Mouse (Mus musculus) kidney, embryonic 14.5 days (tissue): ENCODE results near the gene Phc2. TPM values are rescaled to one million over a fixed set of nuclear protein-coding genes. Genes with fewer than 3 reads are reported as not detected.

ENCODE experiments used
- ATAC-seq: fragments of 200-750 bp; cut with Nextera tagmentation; 2 replicates; pipeline ENCODE4 v1.8.0; 2017; ENCODE audit warnings: moderate number of reproducible peaks, mild to moderate bottlenecking, moderate TSS enrichment, moderate library complexity; ENCODE audit not compliant: low FRiP score, low TSS enrichment
- H3K27ac ChIP-seq: fragments of 300-500 bp; sonication (generic); 2 replicates; pipeline ENCODE4 v1.5.1; 2014; ENCODE audit warnings: low read depth, mild to moderate bottlenecking, low read length, moderate library complexity, mixed read lengths
- H3K27me3 ChIP-seq: fragments of 300-500 bp; sonication (generic); 2 replicates; pipeline ENCODE4 v1.6.1; 2014; ENCODE audit warnings: mild to moderate bottlenecking, low read length; ENCODE audit not compliant: control insufficient read depth, insufficient read depth
- H3K36me3 ChIP-seq: fragments of 300-500 bp; sonication (generic); 2 replicates; pipeline ENCODE4 v1.6.1; 2014; ENCODE audit warnings: low read length, mixed read lengths; ENCODE audit not compliant: control insufficient read depth, insufficient read depth
- H3K4me1 ChIP-seq: fragments of 300-500 bp; sonication (generic); 2 replicates; pipeline ENCODE4 v1.6.1; 2014; ENCODE audit warnings: low read length, mixed read lengths; ENCODE audit not compliant: control insufficient read depth, insufficient read depth
- H3K4me2 ChIP-seq: fragments of 300-500 bp; sonication (generic); replicated peaks from 2 replicates; pipeline ENCODE4 v1.6.1; 2014; ENCODE audit warnings: low read depth, mild to moderate bottlenecking, low read length
- H3K4me3 ChIP-seq: fragments of 300-500 bp; sonication (generic); 2 replicates; pipeline ENCODE4 v1.5.1; 2014; ENCODE audit warnings: mild to moderate bottlenecking, low read length
- H3K9ac ChIP-seq: fragments of 300-500 bp; sonication (generic); 2 replicates; pipeline ENCODE4 v1.6.1; 2014; ENCODE audit warnings: low read depth, mild to moderate bottlenecking, low read length, moderate library complexity
- H3K9me3 ChIP-seq: fragments of 300-500 bp; sonication (generic); 2 replicates; pipeline ENCODE4 v1.6.1; 2016; ENCODE audit warnings: low read length; ENCODE audit not compliant: control insufficient read depth
- WGBS: fragments of 180-500 bp; shearing (Covaris S2); extraction: QIAGEN DNeasy Blood & Tissue Kit; methylation state at CpG from one replicate; pipeline ENCODE4 v1.1.7; 2014; 5-methylcytosine and 5-hydroxymethylcytosine counted together
- polyA plus RNA-seq: library from polyadenylated mRNA; unstranded; fragments of >200 nt; fragmentation: Nextera tagmentation; extraction: Ambion mirVana; gene quantifications from 2 replicates; pipeline ENCODE4 v1.2.1, GENCODE M21; 2014

Gene Phc2
- polyA plus RNA-seq, 1 experiment from 2014 or later: 46.6 TPM

GRCm38 (mm10) chr4:128727019-128727720 is 72.7 kb downstream of the Phc2 start:
- Histone ChIP-seq H3K4me3 (peak overlapping the region; percentile 98), H3K4me2 (peak overlapping the region; percentile 80), H3K4me1 (peaks cover 37% of the 10 kb centered on the region), H3K9me3 (no peaks in the 10 kb centered on the region), H3K27me3 (no peaks in the 10 kb centered on the region), H3K27ac (peak overlapping the region; percentile 85), H3K9ac (peak overlapping the region; percentile 99), H3K36me3 (peaks cover 5% of the 10 kb centered on the region; the same call in 1 of the 2 replicates)
- peak; percentile 92 for ATAC-seq
- WGBS: 3% methylated on average over 43 of the region's 68 CpGs

DNA sequence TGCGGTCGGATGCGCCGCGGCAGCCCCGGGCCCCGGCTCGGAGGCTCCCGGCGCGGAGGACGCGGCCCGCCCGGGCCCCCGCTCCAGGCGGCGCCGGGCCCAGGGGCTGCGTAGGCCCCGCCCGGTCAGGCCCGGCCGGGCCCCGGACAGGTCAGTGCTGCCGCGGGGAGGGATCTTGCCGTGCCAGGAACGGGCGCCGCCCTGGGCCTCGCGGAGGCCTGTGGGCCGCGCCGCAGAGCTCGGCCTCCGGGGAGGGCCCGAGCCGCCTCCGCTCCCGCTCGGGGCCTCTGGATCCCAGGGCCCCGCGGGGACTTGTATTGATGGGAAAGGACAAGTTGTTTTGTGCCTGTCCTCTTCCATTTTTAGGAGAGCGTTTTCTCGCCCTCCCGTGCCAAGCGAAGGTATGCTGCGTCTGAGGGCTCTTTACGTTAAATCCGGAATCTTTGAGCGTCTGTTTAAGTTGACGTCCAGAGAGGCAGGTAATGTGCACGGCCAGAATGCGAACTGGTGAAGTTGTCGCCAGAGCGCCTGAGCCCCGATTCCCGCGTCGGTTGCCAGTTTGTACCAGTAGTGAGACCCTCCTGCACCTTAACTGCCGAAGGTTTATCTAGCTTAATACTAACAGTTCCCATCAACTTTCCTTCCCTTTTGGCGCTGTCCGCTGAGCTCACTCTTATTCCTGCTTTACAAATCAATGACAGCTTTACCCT is 73.4 kb downstream of the Phc2 start:
- Histone ChIP-seq H3K4me1 (peaks cover 39% of the 10 kb centered on the region), H3K4me2 (peak overlapping the region; percentile 80), H3K27me3 (no peaks in the 10 kb centered on the region), H3K4me3 (peak overlapping the region; percentile 98), H3K36me3 (peaks cover 5% of the 10 kb centered on the region; the same call in 1 of the 2 replicates), H3K27ac (peak overlapping the region; percentile 85), H3K9ac (peak overlapping the region; percentile 99), H3K9me3 (no peaks in the 10 kb centered on the region)
- ATAC-seq: peak; percentile 81
- 0% methylated on average over 58 of the region's 65 CpGs for WGBS

DNA sequence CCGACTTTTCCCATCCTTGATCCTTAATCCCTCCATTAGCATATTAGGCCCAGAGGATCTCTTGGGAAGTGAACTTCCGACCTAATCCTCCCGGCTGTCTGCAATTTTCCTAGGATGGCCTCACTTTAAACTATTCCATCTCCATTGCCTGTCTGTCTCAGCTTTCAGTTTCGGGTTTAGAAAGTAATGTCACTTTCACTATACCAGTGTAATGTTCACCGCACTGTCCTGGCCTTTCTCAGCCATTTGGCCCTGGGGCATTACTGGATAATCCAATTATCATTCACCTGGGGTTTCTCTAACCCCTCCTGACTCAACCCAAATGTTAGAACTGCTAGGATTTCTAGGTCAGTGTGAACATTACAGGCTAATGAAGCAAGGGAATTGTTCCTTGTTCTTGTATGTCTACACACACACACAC is 73.9 kb downstream of the Phc2 start:
- ATAC-seq: no peak
- Histone ChIP-seq H3K4me2 (peak overlapping the region; percentile 80), H3K27ac (peak overlapping the region; percentile 85; the same call in 1 of the 2 replicates), H3K36me3 (peaks cover 5% of the 10 kb centered on the region; the same call in 1 of the 2 replicates), H3K4me1 (peaks cover 44% of the 10 kb centered on the region), H3K4me3 (peak overlapping the region; percentile 98), H3K27me3 (no peaks in the 10 kb centered on the region), H3K9ac (peak overlapping the region; percentile 99), H3K9me3 (no peaks in the 10 kb centered on the region)
- WGBS: 0% methylated on average over 5 of the region's 5 CpGs

- peaks cover 49% of the 10 kb centered on the region for H3K4me1 ChIP-seq
- H3K4me3 ChIP-seq: peak overlapping the region; percentile 98
- H3K9me3 ChIP-seq: no peaks in the 10 kb centered on the region
- peak overlapping the region; percentile 80 for H3K4me2 ChIP-seq
- peak overlapping the region; percentile 85; the same call in 1 of the 2 replicates for H3K27ac ChIP-seq
- ATAC-seq: no peak
- peaks cover 5% of the 10 kb centered on the region; the same call in 1 of the 2 replicates for H3K36me3 ChIP-seq
- peak overlapping the region; percentile 99 for H3K9ac ChIP-seq
- no peaks in the 10 kb centered on the region for H3K27me3 ChIP-seq
- 8% methylated on average over 15 of the region's 15 CpGs for WGBS
These were observed 74.7 kb downstream of the Phc2 start for GRCm38 (mm10) chr4:128729033-128729708.

GRCm38 (mm10) chr4:128729709-128730037 is 75.2 kb downstream of the Phc2 start:
- Histone ChIP-seq H3K36me3 (peaks cover 5% of the 10 kb centered on the region; the same call in 1 of the 2 replicates), H3K27ac (peak overlapping the region; percentile 31; the same call in 1 of the 2 replicates), H3K4me1 (peaks cover 54% of the 10 kb centered on the region), H3K9ac (peak overlapping the region; percentile 99), H3K4me3 (peak overlapping the region; percentile 98), H3K27me3 (no peaks in the 10 kb centered on the region), H3K9me3 (no peaks in the 10 kb centered on the region), H3K4me2 (peak overlapping the region; percentile 80)
- 9% methylated on average over 5 of the region's 5 CpGs for WGBS
- no peak for ATAC-seq

DNA sequence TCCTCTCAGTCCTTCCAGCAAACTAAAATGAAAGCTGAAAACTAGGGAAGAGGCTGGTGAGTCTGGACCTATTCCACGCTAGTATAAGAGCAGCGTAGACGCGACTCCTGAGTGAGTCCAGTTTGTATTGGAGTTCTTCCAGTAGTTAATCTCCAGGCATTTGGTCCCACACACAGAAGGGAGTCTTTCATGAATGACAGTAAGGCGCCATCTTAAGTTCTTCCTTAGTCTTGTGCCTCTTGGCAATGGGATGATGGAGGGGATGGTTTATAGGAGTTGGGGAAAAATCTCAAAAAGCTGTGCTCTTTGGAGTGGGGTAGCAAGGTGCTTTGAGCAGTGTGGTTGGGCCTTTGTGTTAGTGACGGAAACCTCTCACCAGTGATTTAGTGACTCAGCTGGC is 75.8 kb downstream of the Phc2 start:
- peak overlapping the region; percentile 80 for H3K4me2 ChIP-seq
- no peaks in the 10 kb centered on the region for H3K9me3 ChIP-seq
- H3K9ac ChIP-seq: no peak overlapping the region
- ATAC-seq: no peak
- H3K36me3 ChIP-seq: peaks cover 10% of the 10 kb centered on the region; the same call in 1 of the 2 replicates
- 61% methylated on average over 6 of the region's 6 CpGs for WGBS
- peak overlapping the region; percentile 98 for H3K4me3 ChIP-seq
- no peaks in the 10 kb centered on the region for H3K27me3 ChIP-seq
- H3K27ac ChIP-seq: no peak overlapping the region
- H3K4me1 ChIP-seq: peaks cover 60% of the 10 kb centered on the region

GRCm38 (mm10) chr4:128732794-128733193 is 78.3 kb downstream of the Phc2 start:
- WGBS: 32% methylated on average over 5 of the region's 5 CpGs
- peaks cover 79% of the 10 kb centered on the region for H3K4me1 ChIP-seq
- peaks cover 17% of the 10 kb centered on the region; the same call in 1 of the 2 replicates for H3K36me3 ChIP-seq
- H3K27me3 ChIP-seq: no peaks in the 10 kb centered on the region
- H3K4me2 ChIP-seq: no peak overlapping the region
- no peak for ATAC-seq
- H3K9ac ChIP-seq: no peak overlapping the region
- H3K27ac ChIP-seq: no peak overlapping the region
- no peak overlapping the region for H3K4me3 ChIP-seq
- no peaks in the 10 kb centered on the region for H3K9me3 ChIP-seq

DNA sequence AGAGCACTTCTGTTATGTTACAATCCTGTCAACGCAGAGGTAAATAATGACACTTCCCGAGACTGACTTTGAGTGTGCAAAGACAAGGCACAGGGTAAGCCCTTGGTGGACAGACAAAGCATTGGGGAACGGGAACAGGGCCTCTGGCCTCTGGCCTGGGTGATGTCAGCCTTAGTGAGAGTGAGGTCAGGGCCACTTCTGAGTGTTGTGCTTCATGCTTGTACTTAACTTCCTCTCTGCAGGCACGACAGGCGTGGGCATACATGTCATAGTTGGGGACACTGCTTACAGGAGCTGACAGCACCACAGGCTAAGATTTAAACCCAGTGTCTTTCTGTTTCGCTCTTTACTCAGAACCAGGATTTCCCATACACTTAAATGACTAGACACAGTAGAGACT is 79.0 kb downstream of the Phc2 start:
- Histone ChIP-seq H3K9ac (no peak overlapping the region), H3K4me3 (no peak overlapping the region), H3K27ac (peak overlapping the region; percentile 71; the same call in 1 of the 2 replicates), H3K36me3 (peaks cover 17% of the 10 kb centered on the region; the same call in 1 of the 2 replicates), H3K9me3 (no peaks in the 10 kb centered on the region), H3K27me3 (no peaks in the 10 kb centered on the region), H3K4me2 (no peak overlapping the region), H3K4me1 (peaks cover 86% of the 10 kb centered on the region)
- ATAC-seq: no peak
- 26% methylated on average over 6 of the region's 6 CpGs for WGBS
